Mouse (Mus musculus) liver, embryonic 16.5 days (tissue): ENCODE results near the gene Tmtc1. TPM values are rescaled to one million over a fixed set of nuclear protein-coding genes. Genes with fewer than 3 reads are reported as not detected.

Source experiments
- ATAC-seq: fragments of 200-750 bp; cut with Nextera tagmentation; 2 replicates; pipeline ENCODE4 v1.8.0; 2017; ENCODE audit warnings: low read depth, mild to moderate bottlenecking, moderate number of reproducible peaks, moderate library complexity
- H3K27ac ChIP-seq: fragments of 300-500 bp; sonication (generic); 2 replicates; pipeline ENCODE4 v1.5.1; 2014; ENCODE audit warnings: mild to moderate bottlenecking, low read length
- H3K27me3 ChIP-seq: fragments of 300-500 bp; sonication (generic); 2 replicates; pipeline ENCODE4 v1.6.1; 2014; ENCODE audit warnings: low read depth, low read length, mixed read lengths; ENCODE audit not compliant: control insufficient read depth, insufficient read depth
- H3K36me3 ChIP-seq: fragments of 300-500 bp; sonication (generic); 2 replicates; pipeline ENCODE4 v1.6.1; 2014; ENCODE audit warnings: mild to moderate bottlenecking; ENCODE audit not compliant: control insufficient read depth, insufficient read depth
- H3K4me1 ChIP-seq: fragments of 300-500 bp; sonication (generic); 2 replicates; pipeline ENCODE4 v1.6.1; 2014; ENCODE audit warnings: low read depth, low read length, mixed read lengths; ENCODE audit not compliant: control insufficient read depth
- H3K4me2 ChIP-seq: fragments of 300-500 bp; sonication (generic); 2 replicates; pipeline ENCODE4 v1.6.1; 2014; ENCODE audit warnings: low read depth, low read length, mixed read lengths
- H3K4me3 ChIP-seq: fragments of 300-500 bp; sonication (generic); 2 replicates; pipeline ENCODE4 v1.5.1; 2014; ENCODE audit warnings: low read depth, mild to moderate bottlenecking, low read length
- H3K9ac ChIP-seq: fragments of 300-500 bp; sonication (generic); 2 replicates; pipeline ENCODE4 v1.6.1; 2014; ENCODE audit warnings: low read depth, low read length
- H3K9me3 ChIP-seq: fragments of 300-500 bp; sonication (generic); replicated peaks from 2 replicates; pipeline ENCODE4 v1.6.1; 2016; ENCODE audit warnings: low read length; ENCODE audit not compliant: control insufficient read depth
- WGBS: fragments of 180-500 bp; shearing (Covaris S2); extraction: QIAGEN DNeasy Blood & Tissue Kit; methylation state at CpG from one replicate; pipeline ENCODE4 v1.1.7; 2014; ENCODE audit not compliant: insufficient replicate concordance; 5-methylcytosine and 5-hydroxymethylcytosine counted together
- polyA plus RNA-seq: library from polyadenylated mRNA; unstranded; fragments of >200 nt; fragmentation: Nextera tagmentation; extraction: Ambion mirVana; gene quantifications from 2 replicates; pipeline ENCODE4 v1.2.1, GENCODE M21; 2015

Gene Tmtc1
- polyA plus RNA-seq = 0.04 and 0.06 TPM in 2 replicates

DNA sequence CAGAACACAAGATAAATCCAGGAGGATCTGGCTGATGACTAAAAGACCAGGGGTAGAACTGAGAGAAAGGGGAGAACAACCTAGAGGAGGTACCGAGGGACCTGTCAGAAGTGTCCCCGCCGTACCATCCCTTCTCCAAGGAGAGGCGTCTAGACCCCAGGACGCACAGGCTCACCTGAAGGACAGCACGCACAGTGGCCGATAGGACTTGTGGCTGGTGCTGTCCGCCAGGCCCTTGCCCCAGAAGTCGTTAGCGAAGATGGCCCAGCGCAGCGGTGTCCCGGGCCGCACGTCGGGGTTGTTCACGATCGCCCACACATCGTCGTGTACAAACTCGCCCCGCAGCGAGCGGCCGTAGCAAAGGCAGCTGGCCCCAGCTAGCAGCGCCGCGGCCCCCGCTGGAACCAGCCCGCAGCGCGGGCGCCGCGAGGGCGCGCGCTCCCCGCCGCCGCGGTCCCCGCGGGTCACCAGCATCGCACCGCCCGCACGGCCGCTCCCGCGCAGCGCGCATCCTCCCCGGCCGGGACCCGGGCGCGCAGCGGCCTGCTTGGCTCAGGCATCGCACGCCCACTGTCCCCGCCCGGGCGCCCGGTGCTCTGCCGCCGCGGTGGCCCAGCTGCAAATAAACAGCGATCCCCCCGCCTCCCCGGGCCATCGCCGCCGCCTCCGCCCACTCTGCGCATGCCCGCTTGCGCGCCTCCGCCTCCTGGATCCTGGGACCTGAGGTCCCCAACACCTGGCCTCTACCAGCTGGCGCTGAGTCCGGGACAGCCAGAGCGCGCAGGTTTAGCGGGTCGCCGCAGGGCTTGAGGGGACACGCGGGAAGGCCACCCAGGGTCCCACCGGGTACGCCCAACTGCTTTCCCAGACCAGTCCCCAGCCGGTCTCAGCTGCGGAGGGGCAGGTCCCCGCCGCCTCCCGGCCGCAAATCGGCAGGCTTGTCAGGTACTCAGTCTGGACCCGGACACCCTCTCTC is at the start of gene Tmtc1:
TSS of gene Tmtc1 (minus strand) at position 664 of the 976 bp plus-strand sequence.
- H3K4me1 ChIP-seq = no peaks in the 10 kb centered on the region; the same call in 1 of the 2 replicates
- peak; percentile 72 for ATAC-seq
- H3K4me3 ChIP-seq = peak within 1 kb of the TSS; percentile 59
- H3K36me3 ChIP-seq = no peaks in the 10 kb centered on the region
- peaks cover 58% of the 10 kb centered on the region for H3K27me3 ChIP-seq
- no peak within 1 kb of the TSS for H3K27ac ChIP-seq
- no peak within 1 kb of the TSS; the same call in 1 of the 2 replicates for H3K9ac ChIP-seq
- peak within 1 kb of the TSS; percentile 71 for H3K4me2 ChIP-seq
- H3K9me3 ChIP-seq = 0 out of 2 replicates have a peak, but pooled peaks cover 2% of the 10 kb centered on the region
- under 1% methylated on average over 96 of the region's 99 CpGs for WGBS

DNA sequence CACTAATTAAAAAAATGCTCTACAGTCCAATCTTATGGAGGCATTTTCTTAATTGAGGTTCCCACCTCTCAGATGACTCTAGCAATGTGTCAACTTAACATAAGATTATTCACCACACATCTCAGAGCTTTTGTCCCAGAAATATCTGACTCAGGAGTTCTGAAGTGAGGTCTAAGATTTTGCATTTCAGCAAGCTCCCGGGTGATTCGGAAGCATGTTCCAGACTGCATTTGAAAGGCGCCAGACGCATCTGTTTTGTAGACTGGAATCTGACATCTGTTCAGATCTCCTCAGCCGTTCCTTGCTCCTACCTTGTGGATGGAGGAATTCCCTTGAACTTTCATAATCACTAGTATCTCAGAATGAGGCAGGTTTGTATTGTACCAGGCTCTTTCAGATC is 47.7 kb upstream of the Tmtc1 start:
- no peak for ATAC-seq
- no peak overlapping the region for H3K4me2 ChIP-seq
- H3K9me3 ChIP-seq = no peaks in the 10 kb centered on the region
- H3K36me3 ChIP-seq = no peaks in the 10 kb centered on the region
- no peak overlapping the region for H3K27ac ChIP-seq
- H3K9ac ChIP-seq = no peak overlapping the region
- WGBS = 73% methylated on average over 5 of the region's 5 CpGs
- no peaks in the 10 kb centered on the region for H3K27me3 ChIP-seq
- H3K4me1 ChIP-seq = no peaks in the 10 kb centered on the region
- H3K4me3 ChIP-seq = no peak overlapping the region

DNA sequence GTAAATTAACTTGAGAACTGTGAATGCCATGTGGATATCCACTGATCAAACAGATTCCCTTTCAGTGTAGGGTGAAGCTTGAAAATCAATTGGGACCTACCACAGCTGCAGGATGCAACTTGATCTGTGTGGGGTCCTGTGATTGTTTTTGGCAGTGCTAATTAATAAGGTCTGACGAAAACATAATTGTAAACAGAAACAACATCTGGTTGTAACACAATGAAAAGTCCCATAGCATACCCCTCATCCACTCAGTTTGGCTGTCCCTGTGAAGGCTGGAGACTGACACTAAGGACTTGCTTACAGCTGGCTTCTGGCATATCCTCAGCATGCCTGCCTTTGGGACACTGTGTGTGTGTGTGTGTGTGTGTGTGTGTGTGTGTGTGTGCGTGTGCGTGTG is 42.6 kb upstream of the Tmtc1 start:
- WGBS = 59% methylated on average over 3 of the region's 3 CpGs
- Histone ChIP-seq H3K9me3 (no peaks in the 10 kb centered on the region), H3K4me3 (no peak overlapping the region), H3K27ac (no peak overlapping the region), H3K9ac (no peak overlapping the region), H3K36me3 (no peaks in the 10 kb centered on the region), H3K4me2 (no peak overlapping the region), H3K27me3 (no peaks in the 10 kb centered on the region), H3K4me1 (no peaks in the 10 kb centered on the region)
- ATAC-seq = no peak

DNA sequence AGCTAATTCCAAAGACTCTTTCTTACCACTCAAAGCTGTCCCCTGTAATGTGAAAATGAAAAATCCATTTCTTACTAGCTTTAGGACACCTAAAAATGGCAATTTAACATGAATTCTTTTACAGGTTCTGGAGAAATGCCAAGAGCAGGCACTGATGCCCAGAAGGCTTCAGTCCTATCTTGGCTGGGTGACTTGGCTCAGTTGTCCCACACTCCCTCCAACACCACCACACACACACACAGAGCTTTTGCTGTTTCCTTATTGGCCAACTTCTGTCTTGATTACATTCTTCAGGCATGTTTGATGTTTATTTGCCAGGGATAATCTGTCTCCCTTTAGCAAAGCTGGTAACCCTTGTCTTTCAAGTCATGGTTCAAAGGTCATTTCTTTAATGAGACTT is 37.7 kb upstream of the Tmtc1 start:
- H3K4me3 ChIP-seq = no peak overlapping the region
- no peaks in the 10 kb centered on the region for H3K4me1 ChIP-seq
- H3K27me3 ChIP-seq = no peaks in the 10 kb centered on the region
- ATAC-seq = no peak
- no peak overlapping the region for H3K4me2 ChIP-seq
- H3K36me3 ChIP-seq = no peaks in the 10 kb centered on the region
- H3K9ac ChIP-seq = no peak overlapping the region
- no peak overlapping the region for H3K27ac ChIP-seq
- H3K9me3 ChIP-seq = no peaks in the 10 kb centered on the region

DNA sequence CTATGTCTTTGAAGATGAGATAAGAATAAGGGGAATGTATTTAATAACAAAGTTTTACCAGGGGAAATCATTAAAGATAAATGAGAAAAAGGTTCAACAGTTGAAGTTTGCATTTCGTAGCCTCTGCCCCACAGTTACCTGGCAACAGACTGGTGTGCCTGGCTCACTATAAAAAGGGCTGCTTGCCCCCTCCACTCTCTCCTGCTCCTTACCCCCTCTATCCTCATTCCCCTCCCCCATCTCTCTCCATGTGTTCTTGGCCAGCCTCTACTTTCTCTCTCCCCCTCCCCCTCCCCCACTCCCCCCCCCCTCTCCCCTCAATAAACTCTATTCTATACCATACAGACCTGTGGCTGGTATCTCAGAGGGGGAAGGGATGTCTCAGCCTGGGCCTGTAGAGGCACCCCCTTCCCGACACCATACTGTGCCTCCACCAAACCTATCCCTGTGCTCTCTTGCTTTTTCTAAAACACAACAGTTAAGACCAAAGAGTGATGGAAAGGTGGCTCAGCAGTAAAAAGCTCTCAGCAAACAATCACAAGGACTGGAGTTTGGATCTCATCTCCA is 35.6 kb upstream of the Tmtc1 start:
- Histone ChIP-seq H3K4me3 (no peak overlapping the region), H3K9me3 (no peaks in the 10 kb centered on the region), H3K4me2 (no peak overlapping the region), H3K9ac (no peak overlapping the region), H3K27me3 (no peaks in the 10 kb centered on the region), H3K36me3 (no peaks in the 10 kb centered on the region), H3K27ac (no peak overlapping the region), H3K4me1 (no peaks in the 10 kb centered on the region)
- 60% methylated on average over 2 of the region's 2 CpGs for WGBS
- no peak for ATAC-seq

DNA sequence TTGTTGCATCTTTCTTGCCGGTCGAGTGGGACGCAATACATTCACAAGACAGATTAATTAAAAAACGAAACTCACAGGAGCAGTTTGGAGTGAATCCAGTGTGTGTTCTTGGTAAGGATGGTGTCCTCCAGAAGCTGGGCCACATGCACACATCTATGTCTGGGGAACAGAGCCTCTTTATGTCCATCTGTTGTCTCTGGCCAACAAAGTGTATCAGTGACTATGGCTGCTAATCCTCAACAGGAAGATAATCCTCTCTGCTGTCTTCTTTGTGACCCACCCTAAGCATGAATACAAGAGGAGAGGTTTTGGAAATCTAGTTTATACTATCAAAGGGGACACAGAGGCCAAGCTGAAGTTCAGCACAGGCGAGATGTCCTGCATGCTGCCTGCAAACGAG is 34.2 kb upstream of the Tmtc1 start:
- Histone ChIP-seq H3K27ac (no peak overlapping the region), H3K36me3 (no peaks in the 10 kb centered on the region), H3K9me3 (no peaks in the 10 kb centered on the region), H3K4me1 (no peaks in the 10 kb centered on the region), H3K9ac (no peak overlapping the region), H3K27me3 (no peaks in the 10 kb centered on the region), H3K4me3 (no peak overlapping the region), H3K4me2 (no peak overlapping the region)
- 65% methylated on average over 6 of the region's 6 CpGs for WGBS
- no peak for ATAC-seq

DNA sequence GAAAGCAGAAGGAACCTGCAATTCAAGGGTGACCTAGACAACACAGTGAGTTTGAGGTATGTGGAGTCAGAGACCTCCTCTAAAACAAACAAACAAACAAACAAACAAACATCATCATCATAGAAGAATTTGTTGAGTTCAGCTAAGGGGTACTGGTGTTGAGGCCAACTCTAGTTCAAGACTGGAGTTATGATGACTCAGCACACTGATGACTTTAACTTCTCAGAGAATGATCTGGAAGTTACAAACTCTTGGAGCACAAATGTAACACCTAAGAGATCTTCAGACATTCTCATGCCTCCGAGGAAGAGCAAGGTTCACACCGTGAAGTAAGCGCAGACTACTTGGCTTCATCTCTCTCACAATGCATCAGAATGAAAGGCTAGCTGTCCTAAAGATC is 28.1 kb upstream of the Tmtc1 start:
- no peaks in the 10 kb centered on the region for H3K4me1 ChIP-seq
- ATAC-seq = no peak

DNA sequence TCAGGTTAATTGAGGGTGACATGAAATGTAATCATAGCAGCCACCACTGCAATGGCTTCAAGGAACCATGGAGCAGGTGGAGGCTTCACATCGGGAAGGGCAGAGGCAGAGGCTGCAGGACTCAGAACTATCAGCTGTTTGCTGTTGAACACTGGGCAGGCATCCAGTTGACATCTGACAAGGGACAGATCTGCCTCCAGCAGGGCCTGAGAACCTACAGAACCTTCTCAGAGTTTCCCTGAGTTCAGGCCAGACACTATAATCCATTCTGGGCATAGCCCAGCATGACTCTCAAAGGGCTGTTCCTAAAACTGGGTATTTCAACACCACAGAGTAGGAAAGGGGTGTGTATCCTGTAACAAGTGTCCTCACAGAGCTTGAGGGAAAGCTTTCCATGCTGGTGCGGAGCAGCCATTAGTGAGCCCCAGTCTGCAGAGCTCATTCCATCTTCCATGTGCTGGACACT is 23.8 kb upstream of the Tmtc1 start:
- H3K36me3 ChIP-seq = no peaks in the 10 kb centered on the region
- no peaks in the 10 kb centered on the region for H3K9me3 ChIP-seq
- WGBS = 54% methylated on average over 2 of the region's 2 CpGs
- H3K4me1 ChIP-seq = no peaks in the 10 kb centered on the region
- no peaks in the 10 kb centered on the region; the same call in 1 of the 2 replicates for H3K27me3 ChIP-seq
- no peak overlapping the region for H3K9ac ChIP-seq
- no peak for ATAC-seq
- H3K27ac ChIP-seq = no peak overlapping the region
- no peak overlapping the region for H3K4me2 ChIP-seq
- H3K4me3 ChIP-seq = no peak overlapping the region

More for the DNA sequence above, 28.1 kb upstream of the Tmtc1 start:
- Histone ChIP-seq H3K27ac (no peak overlapping the region), H3K4me3 (no peak overlapping the region), H3K36me3 (no peaks in the 10 kb centered on the region), H3K4me2 (no peak overlapping the region), H3K27me3 (no peaks in the 10 kb centered on the region; the same call in 1 of the 2 replicates), H3K9me3 (no peaks in the 10 kb centered on the region), H3K9ac (no peak overlapping the region)
- WGBS = 77% methylated on average over 3 of the region's 3 CpGs
